Comparison of ENCODE assay signal across 8 mouse cellular contexts in genomic region chr7:141434464-141434863, GRCm38 (mm10). TPM values are rescaled to one million over a fixed set of nuclear protein-coding genes. Genes with fewer than 3 reads are reported as not detected.
DNase-seq lines count a peak whose midpoint lies in the region; ATAC-seq and TF ChIP-seq lines count a peak whose summit lies in the region.

No protein-coding gene starts in this region.

- DNase-seq in cerebellum, adult 11 months: peak; percentile 80
- no peak for DNase-seq in cerebellum, postnatal 4 days (ENCODE audit: low spot score in 2 of 2)
- peak; percentile 55 for DNase-seq in CD4-positive helper T cell, adult 2 months (ENCODE audit: low read depth, low spot score)
- peak; percentile 39 to 53 for DNase-seq in heart, postnatal 36 days
- DNase-seq in left cerebral cortex, postnatal 36 days (ENCODE audit: low spot score in 2 of 2): peak; percentile 65 to 78
- DNase-seq in neural tube, embryonic 11.5 days (ENCODE audit: low spot score): peak; percentile 52
- DNase-seq in adipocyte (ENCODE audit: low spot score): no peak

- H3K4me3 ChIP-seq in cortical plate, adult 2 months (ENCODE audit: insufficient read depth, low read length): peak overlapping the region; percentile 48
- H3K4me3 ChIP-seq in neural tube, embryonic 11.5 days (ENCODE audit: low read depth, low read length): peak overlapping the region; percentile 45

- H3K9ac ChIP-seq in neural tube, embryonic 11.5 days (ENCODE audit: low read length): peak overlapping the region; percentile 69

- H3K27ac ChIP-seq in cortical plate, adult 2 months (ENCODE audit: insufficient read depth, low read length): 0 out of 2 replicates have a peak overlapping the region, but pooled peaks have one; percentile 22
- H3K27ac ChIP-seq in neural tube, embryonic 11.5 days (ENCODE audit: low read depth, low read length): peak overlapping the region; percentile 24

- no peaks in the 10 kb centered on the region for H3K9me3 ChIP-seq in neural tube, embryonic 11.5 days (ENCODE audit: control insufficient read depth, low read length)

- ATAC-seq in neural tube, embryonic 11.5 days (ENCODE audit: insufficient read depth, low FRiP score, low TSS enrichment): no peak; the same call in 1 of the 2 replicates

- no peaks in the 10 kb centered on the region for H3K27me3 ChIP-seq in neural tube, embryonic 11.5 days (ENCODE audit: control insufficient read depth, insufficient read depth, low read length)

- peaks cover 9% of the 10 kb centered on the region for H3K36me3 ChIP-seq in neural tube, embryonic 11.5 days (ENCODE audit: control insufficient read depth, insufficient read depth, low read length)

- intact Hi-C loops in heart, postnatal 36 days (cut with DNase I): no loop called here
- intact Hi-C loops in left cerebral cortex, postnatal 36 days (cut with DNase I): no loop called here

- 14% methylated on average over 8 of the region's 8 CpGs for WGBS in neural tube, embryonic 11.5 days

- TF ChIP-seq CTCF in cortical plate, adult 2 months (IDR thresholded peaks at IDR 0.05; ENCODE audit: extremely low read depth, insufficient read depth, low read length): no peak

- peak overlapping the region; percentile 74 for H3K4me2 ChIP-seq in neural tube, embryonic 11.5 days (ENCODE audit: low read depth)

- peaks cover 6% of the 10 kb centered on the region for H3K4me1 ChIP-seq in cortical plate, adult 2 months (ENCODE audit: control insufficient read depth, insufficient read depth, low read length)
- H3K4me1 ChIP-seq in neural tube, embryonic 11.5 days (ENCODE audit: control insufficient read depth, insufficient read depth, low read length): peaks cover 30% of the 10 kb centered on the region

- peak; percentile 64; the same call in 1 of the 2 replicates for TF ChIP-seq POLR2A in cortical plate, adult 2 months (IDR thresholded peaks at IDR 0.05; ENCODE audit: extremely low read depth, insufficient read depth, low read length)

RNA-seq across cellular contexts. Expression of gene Slc25a22, which starts 3.2 kb away (rescaled TPM):
- 242 and 244 TPM in 2 replicates for polyA plus RNA-seq in cortical plate, adult 2 months (2012; rRNA removed)
- 10 to 100 TPM; 60.0 to 96.2 TPM for total RNA-seq in heart, postnatal 36 days (2021)
- total RNA-seq in left cerebral cortex, postnatal 36 days (2021): 100 to 1,000 TPM; 270 to 289 TPM
- 45.2 and 45.8 TPM in 2 replicates for polyA plus RNA-seq in neural tube, embryonic 11.5 days (2014; fragmentation: Nextera tagmentation; extraction: Ambion mirVana)

RNA-seq across cellular contexts. Expression of gene Cend1, which starts 5.2 kb away (rescaled TPM):
- polyA plus RNA-seq in cortical plate, adult 2 months (2012; rRNA removed): 228 and 231 TPM in 2 replicates
- 1 to 10 TPM in 1 of 2 experiments, under 1 TPM in 1; 0.80 to 1.5 TPM for total RNA-seq in heart, postnatal 36 days (2021)
- 100 to 1,000 TPM; 291 to 331 TPM for total RNA-seq in left cerebral cortex, postnatal 36 days (2021)
- 8.8 and 13.9 TPM in 2 replicates for polyA plus RNA-seq in neural tube, embryonic 11.5 days (2014; fragmentation: Nextera tagmentation; extraction: Ambion mirVana)

RNA-seq across cellular contexts. Expression of gene Pidd1, which starts 9.4 kb away (rescaled TPM):
- 2.7 and 2.8 TPM in 2 replicates for polyA plus RNA-seq in cortical plate, adult 2 months (2012; rRNA removed)
- total RNA-seq in heart, postnatal 36 days (2021): under 1 TPM; 0.60 to 0.78 TPM
- 1 to 10 TPM in 1 of 2 experiments, under 1 TPM in 1; 0.76 to 1.9 TPM for total RNA-seq in left cerebral cortex, postnatal 36 days (2021)
- polyA plus RNA-seq in neural tube, embryonic 11.5 days (2014; fragmentation: Nextera tagmentation; extraction: Ambion mirVana): 9.5 and 10.3 TPM in 2 replicates

RNA-seq across cellular contexts. Expression of gene Rplp2, which starts 12.7 kb away (rescaled TPM):
- polyA plus RNA-seq in cortical plate, adult 2 months (2012; rRNA removed): 611 and 653 TPM in 2 replicates
- 100 to 1,000 TPM; 885 to 891 TPM for total RNA-seq in heart, postnatal 36 days (2021)
- 100 to 1,000 TPM; 493 to 570 TPM for total RNA-seq in left cerebral cortex, postnatal 36 days (2021)
- 898 and 979 TPM in 2 replicates for polyA plus RNA-seq in neural tube, embryonic 11.5 days (2014; fragmentation: Nextera tagmentation; extraction: Ambion mirVana)

RNA-seq across cellular contexts. Expression of gene Gatd1, which starts 20.5 kb away (rescaled TPM):
- 57.0 and 58.9 TPM in 2 replicates for polyA plus RNA-seq in cortical plate, adult 2 months (2012; rRNA removed)
- 10 to 100 TPM; 14.9 to 16.7 TPM for total RNA-seq in heart, postnatal 36 days (2021)
- total RNA-seq in left cerebral cortex, postnatal 36 days (2021): 10 to 100 TPM; 43.2 to 43.4 TPM
- 44.1 and 46.0 TPM in 2 replicates for polyA plus RNA-seq in neural tube, embryonic 11.5 days (2014; fragmentation: Nextera tagmentation; extraction: Ambion mirVana)

Comparison
In these comparisons a context has a peak if more than half of its experiments do, and no peak if none do; other contexts are left out.
1. DNase-seq: peak in cerebellum, adult 11 months (single experiment), CD4-positive helper T cell, adult 2 months (single experiment), heart, postnatal 36 days (2 of 2), left cerebral cortex, postnatal 36 days (2 of 2) and neural tube, embryonic 11.5 days (single experiment); none in cerebellum, postnatal 4 days (0 of 2) and adipocyte (single experiment).
2. RNA of gene Cend1, which starts 5.2 kb away (total RNA-seq): 291 to 331 TPM in left cerebral cortex, postnatal 36 days; 0.80 to 1.5 TPM in heart, postnatal 36 days; every median in the first group is over 100 times any median in the second.